Mouse (Mus musculus) limb, embryonic 14.5 days (tissue): ENCODE measurements at regions not wholly inside any gene's neighbourhood (a gene's known extent, or its start where the extent isn't known, plus 50 kb on each side); places are given as distances from the start of the nearest gene placed in this dataset.

Experiments used
- ATAC-seq: fragments of 200-750 bp; cut with Nextera tagmentation; 2 replicates; pipeline ENCODE4 v1.8.0; 2017; ENCODE audit warnings: low read depth, moderate number of reproducible peaks, moderate TSS enrichment; ENCODE audit not compliant: low FRiP score
- DNase-seq: peaks from one replicate; pipeline ENCODE4 v3.0.0-alpha.2; 2015; ENCODE audit warnings: low spot score
- H3K27ac ChIP-seq: fragments of 300-500 bp; sonication (generic); replicated peaks from 2 replicates; pipeline ENCODE4 v1.5.1; 2014; ENCODE audit warnings: low read depth, mild to moderate bottlenecking, low read length, moderate library complexity, mixed read lengths
- H3K27me3 ChIP-seq: fragments of 300-500 bp; sonication (generic); 2 replicates; pipeline ENCODE4 v1.6.1; 2014; ENCODE audit warnings: low read length, mixed read lengths; ENCODE audit not compliant: control insufficient read depth, insufficient read depth
- H3K36me3 ChIP-seq: fragments of 300-500 bp; sonication (generic); 2 replicates; pipeline ENCODE4 v1.6.1; 2014; ENCODE audit warnings: mild to moderate bottlenecking, low read length, moderate library complexity, mixed read lengths; ENCODE audit not compliant: control insufficient read depth, insufficient read depth
- H3K4me1 ChIP-seq: fragments of 300-500 bp; sonication (generic); 2 replicates; pipeline ENCODE4 v1.6.1; 2014; ENCODE audit warnings: antibody characterized with exemption, low read length, mixed read lengths; ENCODE audit not compliant: control insufficient read depth, insufficient read depth
- H3K4me2 ChIP-seq: fragments of 300-500 bp; sonication (generic); replicated peaks from 2 replicates; pipeline ENCODE4 v1.6.1; 2014; ENCODE audit warnings: low read depth, mild to moderate bottlenecking, low read length, moderate library complexity; ENCODE audit not compliant: severe bottlenecking
- H3K4me3 ChIP-seq: fragments of 300-500 bp; sonication (generic); replicated peaks from 2 replicates; pipeline ENCODE4 v1.5.1; 2014; ENCODE audit warnings: low read length
- H3K9ac ChIP-seq: fragments of 300-500 bp; sonication (generic); 2 replicates; pipeline ENCODE4 v1.6.1; 2014; ENCODE audit warnings: mild to moderate bottlenecking, low read depth, low read length, moderate library complexity; ENCODE audit not compliant: severe bottlenecking
- H3K9me3 ChIP-seq: fragments of 300-500 bp; sonication (generic); 2 replicates; pipeline ENCODE4 v1.6.1; 2016; ENCODE audit warnings: low read length; ENCODE audit not compliant: control insufficient read depth
- POLR2A ChIP-seq: fragments of 200-500 bp; IDR thresholded peaks from 2 replicates; pipeline ENCODE4 v1.8.0; 2012; ENCODE audit warnings: inconsistent platforms, mild to moderate bottlenecking, moderate library complexity, borderline replicate concordance; ENCODE audit not compliant: insufficient read depth, insufficient read length; ENCODE audit errors: extremely low read depth
- WGBS: fragments of 180-500 bp; shearing (Covaris S2); extraction: QIAGEN DNeasy Blood & Tissue Kit; methylation state at CpG from one replicate; pipeline ENCODE4 v1.1.7; 2014; 5-methylcytosine and 5-hydroxymethylcytosine counted together

DNA sequence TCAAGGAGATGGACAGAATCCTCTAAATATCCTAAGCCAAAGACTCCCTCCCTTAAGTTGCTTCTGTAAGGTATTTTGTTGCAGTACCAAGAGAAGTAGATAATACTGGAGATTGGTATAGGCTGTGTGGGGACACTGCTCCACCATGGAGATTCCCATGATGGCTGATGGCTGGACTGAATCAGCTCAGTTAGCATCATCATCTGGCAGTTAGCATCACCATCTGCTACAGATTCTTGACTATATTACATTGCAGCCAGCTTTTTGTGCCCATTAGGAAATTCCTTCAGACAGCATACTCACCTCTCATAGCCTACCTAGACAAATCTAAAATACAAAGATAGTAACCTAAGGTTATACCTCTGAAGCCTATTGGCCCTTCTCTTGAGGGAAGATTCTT, 290.6 kb upstream of the Mctp2 start:
- Histone ChIP-seq H3K9me3 (no peaks in the 10 kb centered on the region), H3K9ac (no peak overlapping the region), H3K27ac (no peak overlapping the region), H3K4me1 (no peaks in the 10 kb centered on the region), H3K27me3 (no peaks in the 10 kb centered on the region), H3K4me2 (no peak overlapping the region), H3K36me3 (no peaks in the 10 kb centered on the region), H3K4me3 (no peak overlapping the region)
- no peak for ATAC-seq
- no peak for DNase-seq
- TF ChIP-seq POLR2A: no peak

DNA sequence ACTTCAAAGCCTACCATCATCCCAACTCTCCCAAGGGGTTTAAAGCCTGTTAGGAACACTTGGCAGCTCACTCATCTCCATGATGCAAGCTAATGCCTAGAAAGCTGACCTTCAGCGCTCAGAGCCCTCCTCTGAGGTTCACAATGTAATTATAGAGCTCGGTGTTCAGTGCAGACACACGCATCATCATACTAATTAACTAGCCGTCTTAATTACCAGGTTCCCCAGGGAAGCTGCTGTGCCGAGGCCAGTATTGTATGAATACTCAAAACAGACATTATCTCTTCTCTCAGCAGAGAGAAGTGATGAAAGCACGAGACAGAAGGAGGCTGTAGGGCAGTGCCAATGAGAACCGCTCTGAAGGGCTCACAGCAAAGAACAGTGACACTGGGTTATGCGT, 295.5 kb upstream of the Mctp2 start:
- Histone ChIP-seq H3K27ac (no peak overlapping the region), H3K36me3 (no peaks in the 10 kb centered on the region), H3K9me3 (no peaks in the 10 kb centered on the region), H3K9ac (no peak overlapping the region), H3K4me1 (no peaks in the 10 kb centered on the region), H3K27me3 (no peaks in the 10 kb centered on the region), H3K4me2 (no peak overlapping the region), H3K4me3 (no peak overlapping the region)
- no peak for TF ChIP-seq POLR2A
- WGBS: 79% methylated on average over 8 of the region's 8 CpGs
- DNase-seq (no peak), ATAC-seq (no peak)

DNA sequence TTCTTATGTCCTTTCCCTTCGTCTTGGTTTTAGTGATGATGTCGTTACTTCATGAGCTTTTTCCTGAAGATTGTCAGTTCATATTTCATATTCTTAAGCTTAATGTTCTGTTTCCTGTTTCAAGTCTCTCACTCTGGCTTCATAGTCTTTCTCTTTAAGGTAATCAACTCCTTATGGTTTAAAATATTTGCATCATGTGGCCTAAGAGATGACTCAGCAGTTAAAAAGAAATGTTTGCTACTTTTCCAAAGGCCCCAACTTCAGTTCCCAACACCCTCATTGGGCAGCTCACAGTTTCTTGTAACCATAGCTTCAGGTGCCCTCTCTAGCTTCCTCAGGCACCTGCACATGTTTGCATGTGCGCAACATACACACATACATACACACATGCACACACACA, 303.4 kb upstream of the Mctp2 start:
- 72% methylated on average over 3 of the region's 3 CpGs for WGBS
- ATAC-seq: no peak
- no peaks in the 10 kb centered on the region for H3K36me3 ChIP-seq
- H3K4me3 ChIP-seq: no peak overlapping the region
- no peaks in the 10 kb centered on the region for H3K9me3 ChIP-seq
- no peak overlapping the region for H3K27ac ChIP-seq
- no peak for DNase-seq
- no peak overlapping the region for H3K9ac ChIP-seq
- no peak for TF ChIP-seq POLR2A
- H3K4me2 ChIP-seq: no peak overlapping the region
- no peaks in the 10 kb centered on the region for H3K27me3 ChIP-seq
- no peaks in the 10 kb centered on the region for H3K4me1 ChIP-seq

DNA sequence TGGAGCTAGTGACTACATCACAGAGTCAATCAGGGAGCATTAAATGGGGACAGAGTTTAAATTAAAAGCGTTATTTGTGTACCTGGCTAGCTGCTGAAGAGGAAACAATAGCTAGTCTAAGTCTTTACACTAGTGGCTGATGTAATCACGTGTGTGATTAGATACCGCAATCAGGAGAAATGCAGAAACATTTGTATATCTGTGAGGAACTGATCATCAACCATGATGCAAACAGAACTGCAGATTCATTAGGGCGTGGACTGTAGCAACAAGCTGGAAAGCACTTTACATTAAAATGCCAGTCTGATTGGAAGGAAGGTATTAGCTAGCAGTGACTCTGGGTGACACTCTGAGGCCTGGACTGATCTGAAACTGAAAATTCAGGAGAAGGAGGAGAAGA, 308.8 kb upstream of the Mctp2 start:
- 80% methylated on average over 4 of the region's 4 CpGs for WGBS
- Histone ChIP-seq H3K36me3 (no peaks in the 10 kb centered on the region), H3K4me2 (no peak overlapping the region), H3K27me3 (no peaks in the 10 kb centered on the region), H3K9me3 (no peaks in the 10 kb centered on the region), H3K4me3 (no peak overlapping the region), H3K9ac (no peak overlapping the region), H3K27ac (no peak overlapping the region), H3K4me1 (no peaks in the 10 kb centered on the region)
- no peak for TF ChIP-seq POLR2A
- DNase-seq: no peak
- no peak for ATAC-seq

DNA sequence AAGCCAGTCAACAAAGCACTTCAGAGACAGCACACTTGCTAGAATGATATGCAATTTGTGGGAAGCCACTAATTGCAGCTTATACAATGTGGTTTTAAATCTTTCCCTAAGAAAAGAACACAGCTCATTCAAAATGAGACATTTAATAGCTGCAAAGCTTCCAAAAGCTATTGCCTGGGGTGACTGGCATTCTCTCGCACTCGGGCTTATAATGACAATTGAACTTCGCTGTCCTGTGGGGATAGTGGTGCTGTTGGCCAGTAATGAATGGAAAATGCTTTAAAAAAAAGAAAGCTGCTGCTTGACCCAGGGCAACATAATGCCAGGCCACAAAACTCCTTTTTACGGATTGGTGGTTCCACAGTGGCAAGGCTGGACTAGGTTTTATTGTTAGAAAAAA, 321.0 kb upstream of the Mctp2 start:
- no peak overlapping the region for H3K4me3 ChIP-seq
- no peak overlapping the region for H3K9ac ChIP-seq
- DNase-seq (peak; percentile 10), ATAC-seq (no peak)
- H3K36me3 ChIP-seq: no peaks in the 10 kb centered on the region
- no peak overlapping the region for H3K27ac ChIP-seq
- TF ChIP-seq POLR2A: no peak
- WGBS: 62% methylated on average over 4 of the region's 4 CpGs
- H3K27me3 ChIP-seq: no peaks in the 10 kb centered on the region
- H3K4me2 ChIP-seq: no peak overlapping the region
- no peaks in the 10 kb centered on the region for H3K9me3 ChIP-seq
- no peaks in the 10 kb centered on the region for H3K4me1 ChIP-seq

DNA sequence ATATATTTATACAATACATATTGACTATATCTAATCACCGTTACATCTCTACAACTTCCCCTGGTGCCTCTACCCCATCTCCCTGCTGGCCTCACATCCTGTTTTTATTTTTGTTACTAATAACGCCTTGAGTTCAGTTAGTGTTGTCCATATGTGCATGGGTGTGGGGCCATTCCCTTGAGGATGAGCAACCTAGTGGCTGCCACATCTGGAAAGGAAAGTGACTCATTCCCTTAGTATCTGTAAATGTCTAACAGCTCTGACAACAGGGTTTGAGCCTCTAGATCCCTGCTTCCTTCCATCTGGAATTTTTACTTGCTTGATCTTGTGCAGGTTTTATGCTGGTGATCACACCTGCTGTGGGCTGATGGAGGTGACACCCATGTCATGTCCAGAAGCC, 333.2 kb upstream of the Mctp2 start:
- no peaks in the 10 kb centered on the region for H3K9me3 ChIP-seq
- no peak overlapping the region for H3K9ac ChIP-seq
- no peaks in the 10 kb centered on the region for H3K36me3 ChIP-seq
- TF ChIP-seq POLR2A: no peak
- peak; percentile 46 for DNase-seq
- H3K4me1 ChIP-seq: no peaks in the 10 kb centered on the region
- no peak overlapping the region for H3K4me2 ChIP-seq
- H3K27ac ChIP-seq: no peak overlapping the region
- no peak overlapping the region for H3K4me3 ChIP-seq
- WGBS: 82% methylated on average over 2 of the region's 2 CpGs
- ATAC-seq: no peak
- H3K27me3 ChIP-seq: no peaks in the 10 kb centered on the region
